26 mouse cellular contexts compared by ENCODE assay signal in genomic region chr12:54222036-54222760, GRCm38 (mm10). TPM values are rescaled to one million over a fixed set of nuclear protein-coding genes. Genes with fewer than 3 reads are reported as not detected.
DNase-seq lines count a peak whose midpoint lies in the region; ATAC-seq and TF ChIP-seq lines count a peak whose summit lies in the region.
"Had no signal": no experiment of that assay in that cellular context is flagged by ENCODE, and none has a peak within 500 bp of the region (broad histone marks: within the 10 kb centered on the region; RNA-seq: fewer than 3 reads in every experiment).

No protein-coding gene starts in this region.

- peaks cover 9 to 11% of the 10 kb centered on the region in 2 experiments for H3K4me1 ChIP-seq in MEL (ENCODE audit: control insufficient read depth in 1 of 2, insufficient read depth in 2 of 2, low read length in 2 of 2)
- H3K4me1 ChIP-seq: embryonic facial prominence, embryonic 13.5 days; embryonic facial prominence, embryonic 15.5 days had no signal

- peak; percentile 78 for DNase-seq in heart, adult 11 months
- no peak for DNase-seq in heart, postnatal 36 days
- DNase-seq in A20 (ENCODE audit: low read depth, low spot score) = peak; percentile 52
- DNase-seq in MEL (ENCODE audit: low read depth, low spot score) = peak; percentile 54
- DNase-seq in adrenal gland, adult 8-10 months = no peak
- DNase-seq in gastrocnemius, adult 8-10 months (ENCODE audit: low spot score in 2 of 2) = no peak
- DNase-seq: adrenal gland, postnatal 10 days; adrenal gland, postnatal 25 days; B cell, adult 2 months; cerebellum, adult 11 months; cerebellum, adult 18-20 months; cerebellum, adult 8-10 months; cerebellum, adult 9-11 months; cerebellum, postnatal 14 days; cerebellum, postnatal 36 days; embryo, embryonic 11 days had no signal

- intact Hi-C loops in heart, postnatal 36 days (cut with DNase I) = no loop called here

- ATAC-seq in megakaryocyte, adult 5-6 weeks (ENCODE audit: poor library complexity, severe bottlenecking) = peak; percentile 30; the same call in 1 of the 2 replicates
- ATAC-seq: activated CD4-positive, CD25-positive, alpha-beta regulatory T cell, adult 4 months; CD4-positive, CD25-positive, alpha-beta regulatory T cell, adult 4 months had no signal

- no peak for TF ChIP-seq CTCF in MEL (IDR thresholded peaks at IDR 0.05 in 2 of 3, conservative IDR thresholded peaks at IDR 0.05 in 1 of 3; ENCODE audit: control insufficient read depth in 1 of 3, insufficient read depth in 1 of 3, low read depth in 2 of 3, low read length in 3 of 3, poor library complexity in 1 of 3, severe bottlenecking in 1 of 3)

- no peak for TF ChIP-seq RAD21 in MEL (IDR thresholded peaks at IDR 0.05; ENCODE audit: low read depth, low read length)

- no peaks in the 10 kb centered on the region for H3K79me2 ChIP-seq in MEL (ENCODE audit: control insufficient read depth, insufficient read depth, low read length, poor library complexity)

- H3K36me3 ChIP-seq in MEL (ENCODE audit: control insufficient read depth in 1 of 2, insufficient read depth in 2 of 2, low read length in 2 of 2) = peaks cover 0 to 10% of the 10 kb centered on the region in 2 experiments; a peak in 2 of 4 replicates
- H3K36me3 ChIP-seq: embryonic facial prominence, embryonic 13.5 days; embryonic facial prominence, embryonic 15.5 days; forebrain, embryonic 10.5 days; forebrain, embryonic 12.5 days; G1E had no signal

- H3K9ac ChIP-seq in MEL (ENCODE audit: control insufficient read depth, low read depth, low read length, poor library complexity, severe bottlenecking) = no peak overlapping the region
- H3K9ac ChIP-seq: embryonic facial prominence, embryonic 13.5 days; embryonic facial prominence, embryonic 15.5 days; forebrain, embryonic 12.5 days had no signal

- peak; percentile 83 to 93 for TF ChIP-seq EP300 in MEL (IDR thresholded peaks at IDR 0.05; ENCODE audit: low read depth in 1 of 2, low read length in 2 of 2)

- H3K4me3 ChIP-seq in MEL (ENCODE audit: control insufficient read depth in 1 of 2, insufficient read depth in 1 of 2, low read depth in 2 of 2, low read length in 2 of 2) = no peak overlapping the region
- H3K4me3 ChIP-seq: embryonic facial prominence, embryonic 13.5 days; embryonic facial prominence, embryonic 15.5 days; erythroblast, embryonic 14.5 days; forebrain, embryonic 10.5 days; forebrain, embryonic 12.5 days had no signal

- H3K9me3 ChIP-seq in MEL (replicated peaks; ENCODE audit: insufficient read depth, low read length) = no peaks in the 10 kb centered on the region
- H3K9me3 ChIP-seq: embryonic facial prominence, embryonic 13.5 days; embryonic facial prominence, embryonic 15.5 days; forebrain, embryonic 10.5 days; forebrain, embryonic 12.5 days had no signal

- H3K27me3 ChIP-seq in MEL (ENCODE audit: control insufficient read depth in 1 of 2, insufficient read depth in 2 of 2, low read length in 2 of 2) = no peaks in the 10 kb centered on the region
- H3K27me3 ChIP-seq: CH12.LX; embryonic facial prominence, embryonic 13.5 days; embryonic facial prominence, embryonic 15.5 days had no signal

- TF ChIP-seq POLR2A in MEL (IDR thresholded peaks at IDR 0.05; ENCODE audit: control insufficient read depth in 1 of 2, insufficient read depth in 1 of 2, low read depth in 1 of 2, low read length in 2 of 2, poor library complexity in 1 of 2) = no peak

- H3K27ac ChIP-seq in MEL (ENCODE audit: control insufficient read depth, low read depth, low read length) = peak overlapping the region; percentile 28
- H3K27ac ChIP-seq: embryonic facial prominence, embryonic 13.5 days; embryonic facial prominence, embryonic 15.5 days; forebrain, embryonic 10.5 days; forebrain, embryonic 12.5 days had no signal

TF ChIP-seq in MEL, 35 proteins besides CTCF, POLR2A, EP300 and RAD21:
- no peak for TF ChIP-seq ELF1 (IDR thresholded peaks at IDR 0.05; ENCODE audit: low read depth, low read length)
- TF ChIP-seq MAX (IDR thresholded peaks at IDR 0.05; ENCODE audit: low read length) = no peak
- no peak for TF ChIP-seq MAFK (IDR thresholded peaks at IDR 0.05; ENCODE audit: borderline replicate concordance, low read depth, low read length)
- TF ChIP-seq E2F4 (IDR thresholded peaks at IDR 0.05; ENCODE audit: borderline replicate concordance, low read depth, low read length) = no peak
- peak; percentile 82 for TF ChIP-seq MYB (IDR thresholded peaks at IDR 0.05; ENCODE audit: low read depth, low read length)
- peak; percentile 82 for TF ChIP-seq ETS1 (IDR thresholded peaks at IDR 0.05; ENCODE audit: low read depth, low read length)
- TF ChIP-seq USF2 (IDR thresholded peaks at IDR 0.05; ENCODE audit: borderline replicate concordance in 1 of 2, insufficient read depth in 1 of 2, low read depth in 1 of 2, low read length in 2 of 2) = no peak
- no peak for TF ChIP-seq NELFE (IDR thresholded peaks at IDR 0.05; ENCODE audit: low read depth, low read length)
- no peak for TF ChIP-seq MYC (IDR thresholded peaks at IDR 0.05; ENCODE audit: low read depth, low read length)
- peak; percentile 64; the same call in 1 of the 2 replicates for TF ChIP-seq GATA1 (IDR thresholded peaks at IDR 0.05; ENCODE audit: low read depth, low read length)
- TF ChIP-seq ZC3H11A (IDR thresholded peaks at IDR 0.05; ENCODE audit: low read depth, low read length) = peak; percentile 17; the same call in 1 of the 2 replicates
- TF ChIP-seq ZKSCAN1 (IDR thresholded peaks at IDR 0.05; ENCODE audit: low read depth, low read length) = no peak
- peak; percentile 89 for TF ChIP-seq RCOR1 (IDR thresholded peaks at IDR 0.05; ENCODE audit: low read depth, low read length)
- TF ChIP-seq POLR2AphosphoS5 (IDR thresholded peaks at IDR 0.05; ENCODE audit: borderline replicate concordance, low read depth, low read length) = no peak
- 0 out of 2 replicates have a peak, but pooled peaks have one; percentile 42 for TF ChIP-seq MAZ (IDR thresholded peaks at IDR 0.05; ENCODE audit: low read depth, low read length)
- TF ChIP-seq TAL1 (IDR thresholded peaks at IDR 0.05; ENCODE audit: low read length) = peak; percentile 35; the same call in 1 of the 2 replicates
- TF ChIP-seq MXI1 (IDR thresholded peaks at IDR 0.05; ENCODE audit: low read depth, low read length) = no peak
- TF ChIP-seq TCF12 (IDR thresholded peaks at IDR 0.05; ENCODE audit: low read depth, low read length) = peak; percentile 83
- no peak for TF ChIP-seq CHD2 (IDR thresholded peaks at IDR 0.05; ENCODE audit: low read length)
- peak; percentile 67; the same call in 1 of the 2 replicates for TF ChIP-seq SIN3A (IDR thresholded peaks at IDR 0.05; ENCODE audit: low read length)
- 0 out of 2 replicates have a peak, but pooled peaks have one; percentile 41 for TF ChIP-seq TBP (IDR thresholded peaks at IDR 0.05; ENCODE audit: low read depth, low read length)
- TF ChIP-seq HCFC1 (IDR thresholded peaks at IDR 0.05; ENCODE audit: low read depth, low read length) = no peak
- no peak for TF ChIP-seq SMC3 (IDR thresholded peaks at IDR 0.05; ENCODE audit: low read depth, low read length)
- TF ChIP-seq ZNF384 (IDR thresholded peaks at IDR 0.05; ENCODE audit: low read depth, low read length) = no peak
- no peak for TF ChIP-seq BHLHE40 (IDR thresholded peaks at IDR 0.05; ENCODE audit: borderline replicate concordance, low read depth, low read length)
- TF ChIP-seq CHD1 (IDR thresholded peaks at IDR 0.05; ENCODE audit: low read depth, low read length) = no peak
TF ChIP-seq in MEL: peak in this region for 10.

RNA-seq across cellular contexts. Expression of gene Egln3, which starts 18.5 kb away (rescaled TPM):
- total RNA-seq in heart, postnatal 36 days (2021) = 10 to 100 TPM; 56.1 to 78.5 TPM
- 3.2 and 13.9 TPM in 2 replicates for total RNA-seq in MEL (2012; rRNA removed)
- polyA plus RNA-seq in MEL (2012; ENCODE audit: insufficient read depth in 1 of 2, insufficient read length in 2 of 2, low read depth in 1 of 2, low replicate concordance in 2 of 2, missing spikeins in 1 of 2) = 10 to 100 TPM in 1 of 2 experiments, not detected in 1; 30.1 TPM
- 3.3 and 3.6 TPM in 2 replicates for total RNA-seq in megakaryocyte, adult 5-6 weeks (2015)
- 1.7 and 1.9 TPM in 2 replicates for total RNA-seq in megakaryocyte, adult 5-6 weeks (2017)
- 1 to 10 TPM; 3.6 to 8.9 (median 5.1) TPM for total RNA-seq in adrenal gland, adult 8-10 months (2022)
- 10 to 100 TPM; 15.9 to 42.8 (median 35.9) TPM for total RNA-seq in gastrocnemius, adult 8-10 months (2022)
- polyA plus RNA-seq: erythroblast, embryonic 14.5 days; G1E had no signal

Comparison
In these comparisons a context has a peak if more than half of its experiments do, and no peak if none do; other contexts are left out.
1. DNase-seq: peak in heart, adult 11 months (single experiment), A20 (single experiment) and MEL (single experiment); none in heart, postnatal 36 days (0 of 2), adrenal gland, adult 8-10 months (single experiment) and gastrocnemius, adult 8-10 months (0 of 2).